Mouse (Mus musculus) kidney, adult 10 weeks (tissue): ENCODE results near the gene Zfp616. TPM values are rescaled to one million over a fixed set of nuclear protein-coding genes. Genes with fewer than 3 reads are reported as not detected.

Source experiments
- polyA plus RNA-seq: library from polyadenylated mRNA; stranded (reverse); fragments of 350-450 nt; fragmentation: Illumina TruSeq; extraction: RNeasy Lipid Tissue Mini Kit (QIAGEN cat#74804); gene quantifications from one replicate; pipeline ENCODE4 v1.2.3, GENCODE M21; 2014; ENCODE audit warnings: low read depth, low replicate concordance

The Zfp616 gene
- not detected for polyA plus RNA-seq

DNA sequence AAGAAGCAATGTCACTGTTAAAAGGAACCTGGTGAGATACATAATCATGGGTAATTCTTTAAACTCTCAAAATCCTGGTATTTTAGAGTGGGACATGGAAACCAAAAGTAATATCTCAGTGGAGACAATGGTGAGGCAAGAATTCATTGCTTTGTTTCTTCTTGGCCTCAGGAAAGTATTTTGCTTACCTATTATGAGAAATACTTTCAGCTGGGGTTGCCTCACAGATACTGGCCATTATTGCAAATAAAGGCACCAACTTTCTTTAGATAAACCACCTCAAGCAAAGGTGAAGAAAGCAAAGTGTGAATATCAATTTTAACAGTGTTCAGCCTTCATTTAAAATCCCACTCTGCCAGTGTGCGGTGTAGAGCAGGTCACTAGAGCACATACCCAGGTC lies at the start of gene Zfp616:
TSS of gene Zfp616 (plus strand) at position 301 of the 400 bp plus-strand sequence.

DNA sequence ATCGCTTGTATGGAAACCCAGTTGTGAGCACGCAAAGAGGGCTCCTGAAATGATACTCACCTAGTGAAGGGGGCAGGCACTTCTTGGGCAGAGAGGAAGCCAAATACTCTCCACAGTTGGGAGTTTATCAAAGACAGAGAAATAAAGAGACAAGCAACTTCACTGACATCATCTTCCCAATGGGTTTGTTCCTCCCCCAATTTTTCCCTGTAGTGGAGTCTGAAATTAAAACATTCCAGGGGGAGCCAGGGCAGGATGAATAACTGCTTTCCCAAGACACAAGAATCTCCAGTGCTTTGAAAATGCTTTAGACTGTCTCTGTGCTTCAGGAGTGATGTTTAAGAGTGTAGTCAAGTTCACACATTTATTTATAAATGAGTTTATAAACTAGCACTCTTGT lies 13.3 kb upstream of the Zfp616 start, which contains the start of the genes Olfr139 and Olfr399:
TSS of gene Olfr139 (minus strand) at position 101 of the 400 bp plus-strand sequence.
TSS of gene Olfr399 (minus strand) at position 165 of the 400 bp plus-strand sequence.

DNA sequence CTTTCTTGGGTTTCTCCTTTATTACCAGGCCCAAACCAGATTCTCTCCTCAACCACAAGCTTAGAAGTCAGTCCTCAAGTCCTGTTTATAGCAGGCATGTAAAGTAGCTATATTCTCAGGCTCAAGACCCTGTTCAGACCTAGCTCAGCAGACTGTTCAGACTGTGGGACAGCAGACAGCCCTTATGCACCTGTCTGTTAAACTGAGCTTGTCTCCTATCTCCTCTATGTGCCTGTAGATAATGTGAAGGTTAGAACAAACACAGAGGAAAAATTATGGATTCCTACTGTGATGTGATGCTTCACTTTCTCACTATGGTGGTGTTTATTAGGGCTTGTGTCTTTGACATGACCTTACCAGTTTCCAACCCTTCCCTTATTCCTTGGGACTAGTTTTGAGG lies 43.7 kb downstream of the Zfp616 start, which contains the start of gene Olfr401:
TSS of gene Olfr401 (plus strand) at position 301 of the 400 bp plus-strand sequence.

Other genes starting within 250 kb of the Zfp616 start
- gene Olfr393, start 218.5 kb upstream of the Zfp616 start, polyA plus RNA-seq: not detected
- not detected for gene Olfr394, start 179.2 kb upstream of the Zfp616 start, polyA plus RNA-seq
- not detected for gene Olfr395, start 160.7 kb upstream of the Zfp616 start, polyA plus RNA-seq
- not detected for gene Olfr23, start 133.3 kb upstream of the Zfp616 start, polyA plus RNA-seq
- not detected for gene Olfr397, start 109.1 kb upstream of the Zfp616 start, polyA plus RNA-seq
- not detected for gene Olfr398, start 79.5 kb upstream of the Zfp616 start, polyA plus RNA-seq
- not detected for gene Olfr139, start 13.4 kb upstream of the Zfp616 start, polyA plus RNA-seq
- gene Olfr399, start 13.3 kb upstream of the Zfp616 start, polyA plus RNA-seq: not detected
- gene Olfr401, start 43.8 kb downstream of the Zfp616 start, polyA plus RNA-seq: not detected
- not detected for gene Olfr402, start 83.6 kb downstream of the Zfp616 start, polyA plus RNA-seq
- gene Olfr403, start 116.3 kb downstream of the Zfp616 start, polyA plus RNA-seq: not detected
- not detected for gene Olfr43, start 141.4 kb downstream of the Zfp616 start, polyA plus RNA-seq
- not detected for gene Olfr406, start 189.9 kb downstream of the Zfp616 start, polyA plus RNA-seq
- not detected for gene Olfr59, start 213.8 kb downstream of the Zfp616 start, polyA plus RNA-seq